Mouse (Mus musculus) liver, embryonic 15.5 days (tissue): Measurements from ENCODE around the gene Pink1. TPM values are rescaled to one million over a fixed set of nuclear protein-coding genes. Genes with fewer than 3 reads are reported as not detected.

Experiments
- ATAC-seq: fragments of 200-750 bp; cut with Nextera tagmentation; 2 replicates; pipeline ENCODE4 v1.8.0; 2017; ENCODE audit warnings: moderate number of reproducible peaks, mild to moderate bottlenecking, moderate library complexity; ENCODE audit not compliant: insufficient read depth
- H3K27ac ChIP-seq: fragments of 300-500 bp; sonication (generic); replicated peaks from 2 replicates; pipeline ENCODE4 v1.5.1; 2015; ENCODE audit warnings: mild to moderate bottlenecking, inconsistent platforms
- H3K27me3 ChIP-seq: fragments of 300-500 bp; sonication (generic); 2 replicates; pipeline ENCODE4 v1.6.1; 2015; ENCODE audit warnings: mild to moderate bottlenecking, inconsistent platforms
- H3K36me3 ChIP-seq: fragments of 300-500 bp; sonication (generic); replicated peaks from 2 replicates; pipeline ENCODE4 v1.6.1; 2015; ENCODE audit warnings: moderate library complexity, mild to moderate bottlenecking, inconsistent platforms
- H3K4me1 ChIP-seq: fragments of 300-500 bp; sonication (generic); replicated peaks from 2 replicates; pipeline ENCODE4 v1.6.1; 2015; ENCODE audit warnings: inconsistent platforms
- H3K4me2 ChIP-seq: fragments of 300-500 bp; sonication (generic); 2 replicates; pipeline ENCODE4 v1.6.1; 2015; ENCODE audit warnings: moderate library complexity, mild to moderate bottlenecking, inconsistent platforms
- H3K4me3 ChIP-seq: fragments of 300-500 bp; sonication (generic); replicated peaks from 2 replicates; pipeline ENCODE4 v1.5.1; 2015; ENCODE audit warnings: mild to moderate bottlenecking, inconsistent platforms
- H3K9ac ChIP-seq: fragments of 300-500 bp; sonication (generic); 2 replicates; pipeline ENCODE4 v1.6.1; 2015; ENCODE audit warnings: moderate library complexity, mild to moderate bottlenecking, inconsistent platforms
- H3K9me3 ChIP-seq: fragments of 300-500 bp; sonication (generic); replicated peaks from 2 replicates; pipeline ENCODE4 v1.6.1; 2016; ENCODE audit warnings: inconsistent platforms
- WGBS: fragments of 180-500 bp; shearing (Covaris S2); methylation state at CpG from one replicate; pipeline ENCODE4 v1.1.7; 2015; ENCODE audit warnings: mixed read lengths; ENCODE audit not compliant: insufficient replicate concordance; 5-methylcytosine and 5-hydroxymethylcytosine counted together
- polyA plus RNA-seq: library from polyadenylated mRNA; unstranded; fragments of >200 nt; fragmentation: Nextera tagmentation; extraction: Ambion mirVana; gene quantifications from 2 replicates; pipeline ENCODE4 v1.2.1, GENCODE M21; 2015

The Pink1 gene
- polyA plus RNA-seq: 35.7 and 38.3 TPM in 2 replicates

DNA sequence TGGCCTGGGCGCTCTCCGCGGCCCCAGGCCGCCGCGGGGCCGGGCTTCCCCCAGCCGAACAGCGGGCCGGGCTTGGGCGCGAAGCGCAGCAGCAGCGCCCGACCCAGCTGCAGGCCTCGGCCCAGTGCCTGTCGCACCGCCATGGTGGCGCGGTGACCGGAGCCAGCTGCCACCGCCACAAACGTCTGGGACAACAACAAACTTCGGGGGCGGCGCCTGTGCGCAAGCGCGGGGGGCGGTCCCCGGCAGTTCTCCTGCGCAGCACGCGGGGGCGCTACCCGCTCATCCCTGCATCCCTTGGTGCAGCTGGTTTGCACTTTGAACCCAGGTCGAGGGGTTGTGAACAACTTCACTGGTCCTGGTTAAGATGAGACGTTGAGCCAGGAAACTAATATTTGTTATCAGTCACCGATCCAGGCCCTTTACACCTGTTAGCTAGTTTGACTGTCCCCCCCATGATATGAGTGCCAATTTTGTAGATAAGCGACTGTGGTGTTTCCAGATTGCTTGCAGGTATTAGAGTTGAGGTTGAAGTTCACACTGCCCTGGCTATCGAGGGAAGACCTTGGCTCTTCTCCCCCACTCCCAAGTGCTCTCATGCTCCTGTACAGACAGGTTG is at the start of gene Pink1:
Gene Pink1 (minus strand): TSS at position 231 of the 619 bp plus-strand sequence.
- Histone ChIP-seq H3K4me3 (peak within 1 kb of the TSS; percentile 91), H3K9ac (peak within 1 kb of the TSS; percentile 95), H3K4me2 (peak within 1 kb of the TSS; percentile 91), H3K27ac (peak within 1 kb of the TSS; percentile 98), H3K9me3 (no peaks in the 10 kb centered on the region), H3K36me3 (no peaks in the 10 kb centered on the region), H3K27me3 (peaks cover 14% of the 10 kb centered on the region), H3K4me1 (peaks cover 35% of the 10 kb centered on the region)
- 3% methylated on average over 41 of the region's 41 CpGs for WGBS
- ATAC-seq: peak; percentile 66

DNA sequence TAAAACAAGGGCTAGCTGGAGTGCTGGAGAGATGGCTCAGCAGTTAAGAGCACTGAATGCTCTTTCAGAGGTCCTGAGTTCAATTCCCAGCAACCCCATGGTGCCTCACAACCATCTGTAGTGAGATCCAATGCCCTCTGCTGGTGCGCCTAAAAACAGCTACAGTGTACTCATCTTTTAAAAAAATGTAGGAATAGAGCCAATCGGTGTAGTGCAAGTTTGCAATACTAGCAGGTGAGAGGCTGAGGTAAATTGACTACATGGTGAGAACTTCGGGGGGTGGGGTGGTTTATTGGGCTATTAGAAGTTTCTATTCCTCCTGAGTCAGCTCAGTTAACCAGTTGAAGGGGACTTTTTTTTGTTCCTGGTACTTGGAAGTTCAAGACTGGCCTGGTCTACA is 49.0 kb upstream of the Pink1 start:
- Histone ChIP-seq H3K27ac (no peak overlapping the region), H3K9me3 (no peaks in the 10 kb centered on the region), H3K27me3 (no peaks in the 10 kb centered on the region), H3K36me3 (no peaks in the 10 kb centered on the region), H3K4me2 (no peak overlapping the region), H3K4me3 (no peak overlapping the region), H3K4me1 (no peaks in the 10 kb centered on the region), H3K9ac (no peak overlapping the region)
- ATAC-seq: no peak
- WGBS: 73% methylated on average over 3 of the region's 3 CpGs

DNA sequence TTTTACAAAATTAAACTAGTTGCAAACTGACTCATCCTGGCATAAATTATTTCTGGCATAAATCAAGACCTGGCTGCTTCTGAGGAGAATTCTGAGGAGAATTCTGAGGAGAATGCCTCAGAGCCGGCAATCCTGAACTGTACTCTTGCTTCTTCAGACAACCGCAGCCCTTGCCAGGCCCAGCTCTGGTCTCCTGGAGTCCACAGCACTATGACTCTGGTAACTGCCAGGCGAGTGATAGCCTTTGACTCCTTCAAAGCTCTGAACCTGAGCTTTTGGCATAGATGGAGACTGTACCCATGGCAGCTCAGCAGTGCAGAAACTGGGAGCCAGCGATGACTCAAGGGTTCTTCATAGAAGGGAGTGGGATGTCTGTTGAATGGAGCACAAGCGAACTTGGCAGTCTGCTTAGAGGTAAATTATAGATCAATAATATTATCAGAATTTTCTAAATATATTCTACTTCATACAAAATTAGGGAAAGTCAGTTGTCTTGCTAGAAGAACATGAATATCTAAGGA is 44.9 kb upstream of the Pink1 start:
- no peak overlapping the region for H3K4me2 ChIP-seq
- no peaks in the 10 kb centered on the region for H3K36me3 ChIP-seq
- no peak overlapping the region for H3K9ac ChIP-seq
- ATAC-seq: no peak
- H3K27me3 ChIP-seq: peaks cover 22% of the 10 kb centered on the region
- H3K9me3 ChIP-seq: no peaks in the 10 kb centered on the region
- H3K4me1 ChIP-seq: peaks cover 14% of the 10 kb centered on the region; the same call in 1 of the 2 replicates
- H3K27ac ChIP-seq: no peak overlapping the region
- WGBS: 66% methylated on average over 5 of the region's 5 CpGs
- H3K4me3 ChIP-seq: no peak overlapping the region

DNA sequence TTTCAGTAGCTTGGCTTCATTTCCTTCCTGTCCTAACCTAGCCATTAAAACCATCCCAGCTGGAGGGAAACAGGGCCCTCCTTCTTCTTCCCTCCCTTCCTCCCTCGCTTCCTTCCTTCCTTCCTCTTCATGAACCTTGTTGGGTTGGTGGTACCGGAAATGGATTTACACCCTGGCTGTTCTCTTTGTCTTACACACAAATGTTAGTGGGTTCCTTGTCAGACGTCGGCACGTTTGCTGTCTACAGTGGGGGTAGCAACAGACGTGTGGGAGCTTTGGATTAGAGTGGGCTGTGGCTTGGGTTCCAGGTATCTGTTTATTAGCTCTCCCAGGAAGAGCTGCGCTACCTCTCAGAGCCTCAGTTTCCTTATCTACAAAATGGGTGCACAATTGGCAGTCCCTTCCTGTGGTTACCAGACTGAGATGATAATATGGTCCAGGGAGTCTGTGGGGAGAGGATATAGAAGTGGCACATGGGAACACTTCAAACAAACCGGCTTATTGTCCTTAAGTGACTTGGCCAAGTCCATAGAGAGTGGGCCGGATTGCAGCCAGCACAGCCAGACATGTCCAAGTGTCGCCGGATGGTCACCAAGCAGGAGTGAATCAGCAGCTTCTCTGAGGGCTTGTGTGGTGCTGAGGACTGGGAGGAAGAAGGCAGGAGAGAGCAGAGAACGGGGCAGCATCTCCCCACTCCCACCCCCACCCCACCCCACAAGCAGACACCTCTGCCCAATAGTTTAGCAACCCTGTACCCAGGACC is 42.6 kb upstream of the Pink1 start:
- ATAC-seq: no peak
- Histone ChIP-seq H3K4me1 (peaks cover 14% of the 10 kb centered on the region; the same call in 1 of the 2 replicates), H3K4me2 (peak overlapping the region; percentile 62), H3K27ac (no peak overlapping the region), H3K9me3 (no peaks in the 10 kb centered on the region), H3K36me3 (no peaks in the 10 kb centered on the region), H3K9ac (no peak overlapping the region), H3K27me3 (peaks cover 22% of the 10 kb centered on the region), H3K4me3 (no peak overlapping the region)
- 21% methylated on average over 12 of the region's 12 CpGs for WGBS

DNA sequence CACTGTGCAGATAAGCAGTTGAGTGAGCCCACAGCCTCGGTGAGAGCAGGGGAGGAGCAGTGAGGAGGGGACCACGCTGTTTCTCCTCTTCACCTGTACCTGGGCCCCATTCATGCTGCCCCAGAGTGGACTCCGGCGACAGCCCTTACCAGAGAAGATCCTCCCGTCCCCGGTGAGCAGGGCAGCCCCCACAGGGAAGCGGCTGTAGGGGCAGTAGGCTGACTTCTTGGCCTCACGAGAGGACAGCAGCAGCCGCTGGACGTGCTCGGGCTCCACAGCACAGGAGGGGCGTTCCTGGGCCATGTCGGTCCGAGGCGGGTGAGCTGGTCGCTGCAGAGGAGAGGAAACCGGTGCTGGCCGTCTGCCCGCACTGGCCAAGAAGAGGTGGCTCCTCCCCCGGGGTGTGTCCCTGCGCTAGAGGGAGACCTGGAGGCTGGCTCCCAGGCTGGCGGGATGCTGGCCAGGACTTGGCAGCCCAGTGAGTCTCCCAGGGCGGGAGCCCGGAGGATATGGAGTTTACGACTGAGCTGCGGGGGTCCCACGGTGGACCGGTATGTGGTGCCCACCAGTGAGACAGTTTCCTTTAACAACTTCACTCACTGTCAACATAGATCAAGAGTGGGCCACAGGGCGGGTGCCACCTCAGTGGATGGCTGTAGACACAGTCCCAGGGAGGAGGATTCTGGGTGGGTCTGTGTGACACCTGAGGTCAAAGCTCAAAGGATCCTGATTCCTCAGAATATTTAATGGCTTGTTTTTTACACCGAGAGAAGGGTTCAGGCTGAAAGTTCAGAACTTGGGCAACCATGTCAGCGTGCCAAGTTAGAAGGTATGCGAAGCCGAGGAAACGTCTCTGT is 41.8 kb upstream of the Pink1 start, which contains the start of gene Cda:
Gene Cda (minus strand): TSS at position 352 of the 857 bp plus-strand sequence.
- H3K4me2 ChIP-seq: peak within 1 kb of the TSS; percentile 62
- H3K4me3 ChIP-seq: peak within 1 kb of the TSS; percentile 55
- peaks cover 14% of the 10 kb centered on the region; the same call in 1 of the 2 replicates for H3K4me1 ChIP-seq
- ATAC-seq: peak; percentile 78
- H3K27ac ChIP-seq: no peak within 1 kb of the TSS
- H3K36me3 ChIP-seq: no peaks in the 10 kb centered on the region
- WGBS: 3% methylated on average over 34 of the region's 34 CpGs
- no peaks in the 10 kb centered on the region for H3K9me3 ChIP-seq
- peak within 1 kb of the TSS; percentile 47 for H3K9ac ChIP-seq
- peaks cover 22% of the 10 kb centered on the region for H3K27me3 ChIP-seq

DNA sequence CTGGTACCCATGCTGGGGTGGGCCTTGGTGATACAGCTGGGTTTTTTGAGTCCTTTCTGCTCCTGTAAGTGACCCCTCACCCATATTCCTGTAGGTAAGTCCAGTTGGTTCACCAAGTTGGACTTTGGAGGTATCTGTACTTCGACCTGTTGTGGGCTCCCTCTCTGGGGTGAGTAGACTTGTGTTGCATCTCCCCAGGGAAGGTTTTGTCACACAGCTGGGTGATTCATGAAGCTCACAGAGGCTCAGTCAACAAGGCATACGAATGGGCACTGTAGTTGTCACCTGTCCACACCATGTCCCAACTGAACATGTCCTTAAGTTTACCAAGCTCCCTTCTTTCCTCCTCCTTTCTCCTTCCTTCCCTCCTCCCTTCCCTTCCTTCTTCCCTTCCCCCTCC is 40.5 kb upstream of the Pink1 start:
- no peak for ATAC-seq
- WGBS: 45% methylated on average over 2 of the region's 2 CpGs

DNA sequence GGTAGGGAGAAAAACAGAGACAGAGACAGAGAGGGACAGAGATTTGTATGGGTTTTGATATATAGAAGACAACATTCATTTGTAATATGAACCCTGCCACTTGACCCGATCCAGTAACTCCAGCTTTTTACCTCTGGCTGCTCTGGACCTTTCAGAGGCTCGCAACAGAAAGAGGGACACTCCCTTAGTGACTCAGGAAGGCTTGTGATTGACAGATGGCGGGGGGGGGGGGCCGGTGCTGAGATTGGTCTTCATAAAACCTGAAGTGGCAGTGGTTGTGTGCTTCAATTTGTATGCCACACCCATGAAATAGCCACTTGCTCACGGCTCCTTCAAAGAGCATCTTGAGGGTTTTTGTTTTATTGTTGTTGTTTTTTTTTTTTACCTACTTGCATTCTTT is 37.4 kb upstream of the Pink1 start:
- no peaks in the 10 kb centered on the region for H3K36me3 ChIP-seq
- H3K4me3 ChIP-seq: no peak overlapping the region
- 45% methylated on average over 5 of the region's 5 CpGs for WGBS

More for the DNA sequence above, 40.5 kb upstream of the Pink1 start:
- Histone ChIP-seq H3K4me1 (peaks cover 14% of the 10 kb centered on the region; the same call in 1 of the 2 replicates), H3K9me3 (no peaks in the 10 kb centered on the region), H3K4me3 (no peak overlapping the region), H3K27ac (no peak overlapping the region), H3K9ac (no peak overlapping the region), H3K4me2 (no peak overlapping the region; the same call in 1 of the 2 replicates), H3K36me3 (no peaks in the 10 kb centered on the region), H3K27me3 (peaks cover 22% of the 10 kb centered on the region)

DNA sequence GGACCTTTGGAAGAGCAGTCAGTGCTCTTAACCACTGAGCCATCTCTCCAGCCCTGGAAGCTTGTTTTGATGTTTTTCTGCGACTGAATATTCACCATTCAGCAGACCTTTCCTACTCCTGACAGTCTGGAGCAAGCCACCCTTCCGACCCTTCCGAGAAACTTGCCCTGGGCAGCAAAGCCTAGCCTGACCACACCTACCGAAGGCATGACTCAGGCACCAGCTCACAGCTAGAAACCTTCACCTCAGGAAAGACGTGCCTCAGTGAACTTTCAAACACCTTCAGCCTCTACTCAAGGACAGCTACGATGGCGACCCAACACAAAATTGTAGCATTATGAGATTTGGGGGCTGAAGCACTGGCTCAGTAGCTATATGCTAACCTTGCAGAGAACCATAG is 36.8 kb upstream of the Pink1 start:
- H3K36me3 ChIP-seq: no peaks in the 10 kb centered on the region
- H3K9ac ChIP-seq: no peak overlapping the region
- ATAC-seq: no peak
- WGBS: 66% methylated on average over 7 of the region's 7 CpGs
- no peak overlapping the region for H3K27ac ChIP-seq
- no peak overlapping the region for H3K4me2 ChIP-seq
- no peak overlapping the region for H3K4me3 ChIP-seq
- H3K4me1 ChIP-seq: peaks cover 7% of the 10 kb centered on the region; the same call in 1 of the 2 replicates
- H3K27me3 ChIP-seq: peaks cover 8% of the 10 kb centered on the region; the same call in 1 of the 2 replicates
- no peaks in the 10 kb centered on the region for H3K9me3 ChIP-seq

More for the DNA sequence above, 37.4 kb upstream of the Pink1 start:
- H3K27ac ChIP-seq: no peak overlapping the region
- no peak overlapping the region for H3K9ac ChIP-seq
- H3K4me2 ChIP-seq: no peak overlapping the region
- no peaks in the 10 kb centered on the region for H3K9me3 ChIP-seq
- no peak for ATAC-seq
- H3K4me1 ChIP-seq: peaks cover 12% of the 10 kb centered on the region; the same call in 1 of the 2 replicates
- H3K27me3 ChIP-seq: peaks cover 14% of the 10 kb centered on the region

DNA sequence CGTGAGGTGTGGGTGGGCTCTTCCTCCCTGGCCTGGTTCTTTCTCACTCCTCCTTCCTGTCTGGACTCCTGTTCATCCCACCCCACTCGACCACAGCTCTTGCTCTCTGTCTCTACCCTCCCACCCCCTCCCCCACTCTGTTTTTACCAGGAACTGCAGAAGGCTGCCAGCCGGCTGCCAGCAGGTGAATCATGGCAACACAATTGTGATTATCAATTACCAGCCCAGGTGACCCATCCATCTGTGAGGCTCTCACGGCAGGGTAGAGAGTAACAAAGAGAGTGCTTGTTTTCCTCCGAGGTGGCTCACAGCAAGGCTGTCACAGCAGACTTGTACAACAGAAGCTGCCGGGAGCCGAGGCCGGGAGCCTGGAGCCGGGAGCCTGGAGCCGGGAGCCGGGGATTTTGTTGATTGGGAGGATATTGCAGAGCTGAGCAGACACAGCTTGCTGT is 35.3 kb upstream of the Pink1 start:
- 29% methylated on average over 11 of the region's 11 CpGs for WGBS
- no peak for ATAC-seq
- Histone ChIP-seq H3K4me1 (no peaks in the 10 kb centered on the region), H3K9ac (no peak overlapping the region), H3K4me2 (no peak overlapping the region), H3K36me3 (no peaks in the 10 kb centered on the region), H3K9me3 (no peaks in the 10 kb centered on the region), H3K27me3 (no peaks in the 10 kb centered on the region), H3K27ac (no peak overlapping the region), H3K4me3 (no peak overlapping the region)

DNA sequence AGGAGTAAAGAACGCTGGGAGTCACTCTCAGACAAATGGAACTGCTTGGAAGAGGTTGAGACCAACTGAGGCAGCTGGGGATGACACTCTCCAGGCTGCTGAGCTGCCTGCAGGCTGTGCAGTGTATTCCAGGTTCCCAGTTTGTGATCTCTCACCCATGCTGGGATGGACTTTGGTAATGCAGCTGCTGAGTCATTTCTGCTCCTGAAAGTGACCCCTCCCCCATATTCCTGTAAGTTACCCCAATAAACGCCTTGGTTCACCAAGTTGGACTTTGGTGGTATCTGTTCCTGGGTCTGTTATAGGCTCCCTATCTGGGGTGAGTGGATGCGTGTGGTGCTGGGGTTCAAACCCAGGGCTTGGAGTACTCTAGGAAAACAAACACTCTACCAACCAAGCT is 32.1 kb upstream of the Pink1 start:
- no peaks in the 10 kb centered on the region for H3K9me3 ChIP-seq
- WGBS: 47% methylated on average over 3 of the region's 3 CpGs
- no peak for ATAC-seq
- H3K4me2 ChIP-seq: no peak overlapping the region
- H3K4me3 ChIP-seq: no peak overlapping the region
- no peak overlapping the region for H3K9ac ChIP-seq
- H3K4me1 ChIP-seq: no peaks in the 10 kb centered on the region
- no peaks in the 10 kb centered on the region for H3K27me3 ChIP-seq
- H3K36me3 ChIP-seq: no peaks in the 10 kb centered on the region
- H3K27ac ChIP-seq: no peak overlapping the region
